Mouse (Mus musculus): ENCODE data around the gene Trim63. TPM values are rescaled to one million over a fixed set of nuclear protein-coding genes. Genes with fewer than 3 reads are reported as not detected.

Gene Trim63
- total RNA-seq, 2 experiments from 2014 or later, result 193 to 217 TPM

DNA sequence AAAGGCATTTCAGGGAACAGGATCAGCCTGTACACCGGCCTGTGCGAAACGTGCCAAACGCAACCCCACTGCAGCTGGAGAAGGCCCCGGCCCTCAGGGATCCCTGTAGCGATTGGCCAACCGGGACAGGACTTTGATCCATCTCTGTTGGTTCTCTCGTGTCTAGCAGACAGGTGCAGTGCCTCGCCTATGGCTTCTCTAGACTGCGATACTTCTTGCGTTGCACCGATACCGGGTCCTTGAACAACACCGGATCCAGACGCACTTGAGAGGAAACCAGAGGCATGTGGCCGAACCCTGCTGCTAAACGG lies 42.5 kb downstream of the Trim63 start:
- intact Hi-C loops (cut with DNase I), result loop anchor here (2.0 to 5.0 kb wide), 2 partner anchors 35 to 65 kb away; no protein-coding TSS in a partner anchor

DNA sequence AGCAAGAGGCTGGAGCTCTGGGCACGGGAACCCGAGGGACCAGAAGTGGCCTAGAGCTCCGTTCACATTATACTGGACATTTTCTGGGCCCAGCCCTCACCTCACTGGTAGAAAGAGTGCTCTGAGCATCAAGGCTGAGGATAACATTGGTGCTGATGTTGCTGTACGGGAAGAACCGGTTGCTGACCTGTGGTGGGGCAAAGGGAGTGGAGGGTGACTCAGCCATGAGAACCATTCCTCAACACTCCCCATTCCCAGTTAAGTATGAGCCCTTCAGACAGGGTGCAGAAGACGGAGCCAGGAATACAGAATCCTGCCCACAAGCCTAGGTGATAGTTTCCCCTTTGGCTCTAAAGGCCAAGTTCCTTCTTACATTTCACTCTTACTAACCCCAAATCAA lies 44.7 kb downstream of the Trim63 start:
- DNase-seq, result no peak
- intact Hi-C loops (cut with DNase I), result loop anchor here (5.0 kb wide), 1 partner anchor 37 kb away; no protein-coding TSS in a partner anchor

More for the DNA sequence above, 42.5 kb downstream of the Trim63 start:
- DNase-seq, result no peak

DNA sequence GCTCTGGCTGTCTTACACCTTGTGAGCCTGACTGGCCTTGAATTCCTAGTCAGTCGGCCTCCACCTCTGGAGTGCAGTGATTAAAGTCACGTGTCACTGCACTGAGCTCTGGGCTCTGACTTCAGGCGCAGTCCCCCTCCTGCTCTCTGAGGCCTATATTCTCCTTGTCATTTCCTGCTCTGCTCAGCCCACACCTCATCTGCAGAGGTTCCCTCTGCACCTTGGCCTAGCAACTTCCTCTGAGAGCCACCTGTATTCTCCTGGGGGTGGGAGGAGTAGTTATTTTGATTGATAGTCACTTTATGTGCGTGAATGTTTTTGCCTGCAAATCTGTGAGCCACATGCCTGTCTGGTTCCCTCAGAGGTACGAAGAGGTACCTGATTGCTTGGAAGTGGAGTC lies 46.3 kb downstream of the Trim63 start:
- DNase-seq, result no peak
- intact Hi-C loops (cut with DNase I), result no loop called here

GRCm38 (mm10) chr4:134362124-134362523 lies 47.2 kb downstream of the Trim63 start:
- DNase-seq, result peak; percentile 57
- intact Hi-C loops (cut with DNase I), result no loop called here

DNA sequence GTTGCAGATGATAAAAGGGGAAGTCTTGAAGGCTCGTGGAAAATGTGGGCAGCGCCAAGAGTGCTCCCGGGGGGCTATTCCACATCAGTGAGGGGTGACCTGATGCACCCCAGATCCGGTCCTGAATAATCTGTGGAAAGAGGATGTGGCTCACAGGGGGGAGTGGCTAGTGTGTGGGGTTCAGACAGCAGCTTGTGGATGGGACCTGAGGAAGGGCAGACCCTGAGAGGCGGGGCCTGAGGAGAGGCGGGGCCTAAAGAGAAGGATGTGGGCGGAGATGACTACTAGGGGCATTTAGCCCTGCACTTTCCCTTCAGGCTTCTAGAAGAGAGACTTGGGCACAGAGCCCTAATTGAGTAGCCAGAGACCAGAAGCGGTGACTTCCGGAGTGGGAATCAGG lies 47.7 kb downstream of the Trim63 start:
- DNase-seq, result peak; percentile 16 to 35
- intact Hi-C loops (cut with DNase I), result no loop called here

- no peak for DNase-seq
- intact Hi-C loops (cut with DNase I), result no loop called here
These were observed 50.4 kb downstream of the Trim63 start for GRCm38 (mm10) chr4:134365280-134365679.

DNA sequence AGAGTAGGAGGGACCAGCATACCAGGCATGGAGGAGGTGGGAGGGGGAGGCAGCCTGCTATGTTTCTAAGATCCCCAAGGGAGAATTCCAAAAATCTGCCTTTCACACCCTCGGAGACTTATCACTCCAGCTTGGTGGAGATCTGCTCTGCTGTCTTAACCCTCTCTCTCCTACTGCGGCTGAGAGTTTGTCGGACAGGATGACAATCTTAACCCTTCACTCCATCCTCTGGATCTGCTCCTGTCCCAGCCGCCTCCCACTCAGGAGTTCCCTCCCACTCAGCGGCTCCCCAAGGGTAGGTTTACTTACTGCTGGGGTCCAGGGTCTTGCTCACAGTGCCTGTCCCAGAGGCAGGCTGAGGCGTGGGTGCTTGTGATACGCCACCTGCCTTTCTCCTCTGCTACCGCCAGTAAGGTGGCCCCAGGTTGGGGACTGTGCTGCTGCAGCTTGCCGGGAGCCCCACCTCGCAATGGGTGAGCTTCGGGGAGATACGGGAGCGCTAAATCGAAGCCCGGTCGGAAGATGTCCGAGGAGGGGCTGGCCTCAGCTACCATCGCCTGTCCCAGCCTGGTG lies 55.8 kb downstream of the Trim63 start:
- intact Hi-C loops (cut with DNase I), result no loop called here
- no peak for DNase-seq

DNA sequence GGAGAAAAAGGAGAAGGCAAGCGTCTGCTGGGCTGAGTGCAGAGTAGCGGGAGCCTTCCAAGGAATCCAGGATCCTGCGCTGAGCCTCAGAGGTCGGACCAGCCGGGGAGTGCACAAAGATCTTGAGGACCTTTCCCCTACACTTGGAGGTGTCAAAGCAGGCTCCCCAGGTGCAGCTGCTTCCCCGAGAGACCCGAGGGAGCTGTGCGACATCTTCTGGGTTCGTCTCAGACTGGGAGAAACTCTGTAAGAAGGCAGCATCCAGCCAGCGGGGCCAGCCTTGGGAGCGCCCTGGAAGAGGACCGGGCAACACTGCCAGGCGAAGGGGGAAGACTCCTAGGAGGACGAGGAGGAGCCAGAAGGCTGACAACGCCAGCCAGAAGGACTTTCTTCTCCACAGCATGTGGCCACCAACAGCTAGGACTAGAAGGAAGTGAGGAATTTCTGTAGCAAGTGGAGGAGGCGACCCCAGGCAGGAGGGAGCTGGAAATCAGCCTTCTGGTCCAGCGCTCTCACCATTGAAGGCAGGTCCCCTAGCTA lies 56.5 kb downstream of the Trim63 start:
- intact Hi-C loops (cut with DNase I), result no loop called here
- peak; percentile 14 to 15 for DNase-seq

- peak; percentile 75 to 81 for DNase-seq
- intact Hi-C loops (cut with DNase I), result no loop called here
These were observed 57.4 kb downstream of the Trim63 start for GRCm38 (mm10) chr4:134372294-134372747.

GRCm38 (mm10) chr4:134373295-134373694 lies 58.4 kb downstream of the Trim63 start:
- DNase-seq, result no peak
- intact Hi-C loops (cut with DNase I), result no loop called here

- intact Hi-C loops (cut with DNase I), result no loop called here
- DNase-seq, result no peak
These were observed 59.4 kb downstream of the Trim63 start for GRCm38 (mm10) chr4:134374306-134374705.

- intact Hi-C loops (cut with DNase I), result no loop called here
- no peak for DNase-seq
These were observed 63.2 kb downstream of the Trim63 start for GRCm38 (mm10) chr4:134378089-134378615.

Other genes with a start within 250 kb of the Trim63 start
- gene Cd52, start 220.0 kb upstream of the Trim63 start, total RNA-seq (2021), result 10 to 100 TPM in 1 of 2 experiments, 1 to 10 TPM in 1; 3.5 to 10.3 TPM
- 1 to 10 TPM; 1.4 to 1.7 TPM for gene Ubxn11, start 212.6 kb upstream of the Trim63 start, total RNA-seq (2021)
- 10 to 100 TPM; 47.4 to 51.4 TPM for gene Sh3bgrl3, start 186.3 kb upstream of the Trim63 start, total RNA-seq (2021)
- gene Cep85, start 128.0 kb upstream of the Trim63 start, total RNA-seq (2021), result 10 to 100 TPM; 31.5 to 33.7 TPM
- gene Gm7534, start 112.1 kb upstream of the Trim63 start, total RNA-seq (2021), result not detected
- not detected for gene Catsper4, start 87.7 kb upstream of the Trim63 start, total RNA-seq (2021)
- gene Cnksr1, start 76.7 kb upstream of the Trim63 start, total RNA-seq (2021), result 1 to 10 TPM; 2.3 to 3.2 TPM
- not detected for gene E130218I03Rik, start 71.5 kb upstream of the Trim63 start, total RNA-seq (2021)
- gene Zfp593, start 69.5 kb upstream of the Trim63 start, total RNA-seq (2021), result 1 to 10 TPM; 2.4 to 3.3 TPM
- gene Gm30191, start 68.2 kb upstream of the Trim63 start, total RNA-seq (2021), result not detected
- gene Grrp1, start 61.0 kb upstream of the Trim63 start, total RNA-seq (2021), result 10 to 100 TPM in 1 of 2 experiments, 1 to 10 TPM in 1; 8.6 to 13.8 TPM
- 1 to 10 TPM; 6.6 to 8.6 TPM for gene Pdik1l, start 27.2 kb upstream of the Trim63 start, total RNA-seq (2021)
- under 1 TPM; 0.68 to 0.96 TPM for gene Slc30a2, start 28.1 kb downstream of the Trim63 start, total RNA-seq (2021)
- gene Extl1, start 68.7 kb downstream of the Trim63 start, total RNA-seq (2021), result 10 to 100 TPM; 11.4 to 12.0 TPM
- 1 to 10 TPM; 7.5 to 8.6 TPM for gene Pafah2, start 81.2 kb downstream of the Trim63 start, total RNA-seq (2021)
- gene Stmn1, start 153.2 kb downstream of the Trim63 start, total RNA-seq (2021), result 10 to 100 TPM; 50.0 to 79.2 TPM
- gene Paqr7, start 181.6 kb downstream of the Trim63 start, total RNA-seq (2021), result 10 to 100 TPM; 15.5 to 19.6 TPM
- gene Aunip, start 195.9 kb downstream of the Trim63 start, total RNA-seq (2021), result under 1 TPM in 1 of 2 experiments, not detected in 1; 0.68 TPM
- gene Mtfr1l, start 220.3 kb downstream of the Trim63 start, total RNA-seq (2021), result 100 to 1,000 TPM; 162 to 167 TPM
- 10 to 100 TPM; 26.1 to 27.9 TPM for gene Selenon, start 237.0 kb downstream of the Trim63 start, total RNA-seq (2021)

All from heart, postnatal 14 days (tissue).